Mouse (Mus musculus) embryonic fibroblast, embryonic 13.5 days (primary cell): ENCODE measurements around the gene Lrrc9. TPM values are rescaled to one million over a fixed set of nuclear protein-coding genes. Genes with fewer than 3 reads are reported as not detected.
A peak's percentile ranks its signal among the peaks of the same experiment; 100 is the strongest.

Source experiments
- H3K27ac ChIP-seq: 2 replicates; pipeline ENCODE4 v1.5.1; 2012; ENCODE audit warnings: low read length, control low read depth, inconsistent platforms; ENCODE audit not compliant: insufficient read depth
- H3K4me1 ChIP-seq: 2 replicates; pipeline ENCODE4 v1.6.1; 2011; ENCODE audit warnings: low read length; ENCODE audit not compliant: control insufficient read depth, insufficient read depth
- H3K4me3 ChIP-seq: 2 replicates; pipeline ENCODE4 v1.5.1; 2011; ENCODE audit warnings: mild to moderate bottlenecking, control low read depth, low read length; ENCODE audit not compliant: insufficient read depth
- CTCF ChIP-seq: IDR thresholded peaks from 2 replicates; pipeline ENCODE4 v1.5.1; 2011; ENCODE audit warnings: mild to moderate bottlenecking, control low read depth, low read length, moderate library complexity, borderline replicate concordance; ENCODE audit not compliant: insufficient read depth
- POLR2A ChIP-seq: IDR thresholded peaks from 2 replicates; pipeline ENCODE4 v1.6.1; 2011; ENCODE audit warnings: low read depth, mild to moderate bottlenecking, control low read depth, low read length, moderate library complexity
- polyA plus RNA-seq: library from polyadenylated mRNA; stranded (reverse); fragments of >200 nt; gene quantifications from 2 replicates; pipeline ENCODE4 v1.2.4, GENCODE M21; 2011; ENCODE audit warnings: low read depth; ENCODE audit not compliant: missing spikeins, insufficient read length

Gene Lrrc9
- polyA plus RNA-seq, 1 experiment, result 0.67 TPM

- TF ChIP-seq CTCF (no peak), POLR2A (no peak)
- H3K4me1 ChIP-seq, result no peaks in the 10 kb centered on the region
- H3K27ac ChIP-seq, result no peak overlapping the region
- H3K4me3 ChIP-seq, result no peak overlapping the region
Measured at GRCm38 (mm10) chr12:72518114-72518728, 76.6 kb downstream of the Lrrc9 start.

- no peak overlapping the region for H3K27ac ChIP-seq
- H3K4me1 ChIP-seq, result no peaks in the 10 kb centered on the region
- TF ChIP-seq CTCF, result no peak
- TF ChIP-seq POLR2A, result no peak
- no peak overlapping the region for H3K4me3 ChIP-seq
Measured at GRCm38 (mm10) chr12:72519352-72519751, 77.7 kb downstream of the Lrrc9 start.

GRCm38 (mm10) chr12:72519855-72520254 is 78.2 kb downstream of the Lrrc9 start:
- Histone ChIP-seq H3K4me1 (no peaks in the 10 kb centered on the region), H3K4me3 (no peak overlapping the region), H3K27ac (no peak overlapping the region)
- no peak for TF ChIP-seq CTCF

GRCm38 (mm10) chr12:72520645-72521044 is 79.0 kb downstream of the Lrrc9 start:
- H3K4me3 ChIP-seq, result no peak overlapping the region
- no peak overlapping the region for H3K27ac ChIP-seq
- H3K4me1 ChIP-seq, result no peaks in the 10 kb centered on the region
- TF ChIP-seq CTCF (peak; percentile 55; the same call in 1 of the 2 replicates), POLR2A (no peak)

GRCm38 (mm10) chr12:72525588-72525987 is 83.9 kb downstream of the Lrrc9 start:
- TF ChIP-seq CTCF (no peak), POLR2A (no peak)
- Histone ChIP-seq H3K27ac (no peak overlapping the region), H3K4me3 (no peak overlapping the region), H3K4me1 (no peaks in the 10 kb centered on the region)

GRCm38 (mm10) chr12:72532303-72532702 is 90.6 kb downstream of the Lrrc9 start:
- Histone ChIP-seq H3K27ac (no peak overlapping the region), H3K4me1 (no peaks in the 10 kb centered on the region), H3K4me3 (no peak overlapping the region)
- TF ChIP-seq POLR2A (no peak), CTCF (no peak)

- Histone ChIP-seq H3K4me3 (no peak overlapping the region), H3K27ac (no peak overlapping the region), H3K4me1 (no peaks in the 10 kb centered on the region; the same call in 1 of the 2 replicates)
- TF ChIP-seq POLR2A (no peak), CTCF (no peak)
Measured at GRCm38 (mm10) chr12:72533986-72534385, 92.3 kb downstream of the Lrrc9 start.

- no peak overlapping the region for H3K4me3 ChIP-seq
- H3K4me1 ChIP-seq, result no peaks in the 10 kb centered on the region; the same call in 1 of the 2 replicates
- H3K27ac ChIP-seq, result no peak overlapping the region
- TF ChIP-seq POLR2A (no peak), CTCF (no peak)
Measured at GRCm38 (mm10) chr12:72535599-72535998, 93.9 kb downstream of the Lrrc9 start.

- Histone ChIP-seq H3K4me3 (peak within 1 kb of the TSS; percentile 64), H3K4me1 (no peaks in the 10 kb centered on the region; the same call in 1 of the 2 replicates), H3K27ac (peak within 1 kb of the TSS; percentile 50; the same call in 1 of the 2 replicates)
- TF ChIP-seq POLR2A (peak; percentile 97), CTCF (no peak)
Measured at GRCm38 (mm10) chr12:72536021-72536597, 94.4 kb downstream of the Lrrc9 start, which contains the start of gene Pcnx4. TSS of gene Pcnx4 (plus strand) at chr12:72536383.

- TF ChIP-seq CTCF (no peak), POLR2A (no peak)
- H3K4me1 ChIP-seq, result no peaks in the 10 kb centered on the region; the same call in 1 of the 2 replicates
- H3K27ac ChIP-seq, result no peak overlapping the region
- no peak overlapping the region for H3K4me3 ChIP-seq
Measured at GRCm38 (mm10) chr12:72538571-72538970, 96.9 kb downstream of the Lrrc9 start.
